Mouse (Mus musculus) frontal cortex, postnatal 10 days (tissue): Measurements from ENCODE around the gene Ccdc194.

ENCODE experiments used
- DNase-seq, 2 experiments: peaks; one replicate each; pipeline ENCODE4 v3.0.0; 2022; ENCODE audit warnings: low spot score in 2 of 2, mixed read lengths in 1 of 2

The Ccdc194 gene

GRCm38 (mm10) chr8:71477196-71477845, 48.2 kb downstream of the Ccdc194 start:
- DNase-seq, result no peak

GRCm38 (mm10) chr8:71476099-71476940, 49.2 kb downstream of the Ccdc194 start:
- peak; percentile 77 to 84 for DNase-seq

GRCm38 (mm10) chr8:71475702-71476075, 49.8 kb downstream of the Ccdc194 start:
- no peak for DNase-seq

- no peak for DNase-seq
Observed at GRCm38 (mm10) chr8:71474785-71475701, 50.5 kb downstream of the Ccdc194 start.

- DNase-seq, result no peak
Observed at GRCm38 (mm10) chr8:71474344-71474743, 51.2 kb downstream of the Ccdc194 start.

GRCm38 (mm10) chr8:71472601-71473386, 52.7 kb downstream of the Ccdc194 start:
- DNase-seq, result no peak

- peak in 1 of 2 experiments; percentile 12 for DNase-seq
Observed at GRCm38 (mm10) chr8:71471861-71472260, 53.6 kb downstream of the Ccdc194 start.

GRCm38 (mm10) chr8:71470913-71471255, 54.6 kb downstream of the Ccdc194 start:
- peak in 1 of 2 experiments; percentile 13 for DNase-seq

GRCm38 (mm10) chr8:71470146-71470912, 55.2 kb downstream of the Ccdc194 start:
- DNase-seq, result peak in 1 of 2 experiments; percentile 9
